Mouse (Mus musculus) G1E (cell line): Measurements from ENCODE around the gene Cdh16.

Experiments used
- CTCF ChIP-seq: IDR thresholded peaks from 2 replicates; pipeline ENCODE4 v1.5.1; 2012; ENCODE audit warnings: low read depth, low read length, inconsistent platforms, mixed read lengths
- GATA1 ChIP-seq: IDR thresholded peaks from 2 replicates; pipeline ENCODE4 v1.6.1; 2012; ENCODE audit warnings: borderline replicate concordance, low read length, inconsistent platforms, mixed read lengths
- TAL1 ChIP-seq: conservative IDR thresholded peaks from 2 replicates; pipeline ENCODE4 v1.6.1; 2012; ENCODE audit warnings: low read depth, low read length, inconsistent platforms, mixed read lengths

DNA sequence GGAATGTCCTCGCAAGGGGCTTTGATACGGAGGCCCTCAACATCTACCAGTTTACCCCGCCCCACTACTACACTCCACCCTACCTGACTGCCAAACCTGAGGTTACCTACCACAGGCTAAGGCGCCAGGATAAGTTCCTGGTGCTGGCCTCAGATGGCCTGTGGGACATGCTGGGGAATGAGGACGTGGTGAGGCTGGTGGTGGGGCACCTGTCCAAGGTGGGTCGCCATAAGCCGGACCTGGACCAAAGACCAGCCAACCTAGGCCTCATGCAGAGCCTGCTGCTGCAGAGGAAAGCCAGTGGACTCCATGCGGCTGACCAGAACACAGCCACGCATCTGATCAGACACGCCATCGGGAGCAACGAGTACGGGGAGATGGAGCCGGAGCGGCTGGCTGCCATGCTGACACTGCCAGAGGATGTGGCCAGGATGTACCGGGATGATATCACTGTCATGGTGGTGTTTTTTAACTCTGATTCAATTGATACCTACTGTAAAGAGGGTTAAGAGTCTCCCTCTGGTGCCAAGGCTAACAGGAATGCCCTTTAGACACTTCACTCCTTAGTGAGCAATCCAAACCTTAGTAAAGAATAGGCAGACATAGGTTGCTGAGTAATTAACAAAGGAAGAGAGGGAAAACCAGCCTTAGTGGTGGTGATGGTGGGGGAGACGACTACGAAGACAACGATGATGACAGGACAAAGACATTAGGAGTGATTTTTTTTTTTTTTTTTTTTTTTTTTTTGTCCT lies 29.4 kb downstream of the Cdh16 start:
- TF ChIP-seq GATA1 (no peak), CTCF (no peak), TAL1 (no peak)
